Mouse (Mus musculus) ovary, adult 18-20 months (tissue): ENCODE measurements around the gene Epha5.

Source experiments
- DNase-seq: peaks from one replicate; pipeline ENCODE4 v3.0.0; 2022; ENCODE audit warnings: low spot score, mixed read lengths

Epha5 gene

GRCm38 (mm10) chr5:84313619-84314018, 103.6 kb downstream of the Epha5 start:
- DNase-seq: no peak

- no peak for DNase-seq
These were observed 118.1 kb downstream of the Epha5 start for GRCm38 (mm10) chr5:84298878-84299736.

GRCm38 (mm10) chr5:84289429-84289977, 127.7 kb downstream of the Epha5 start:
- DNase-seq: no peak

GRCm38 (mm10) chr5:84281290-84282017, 135.7 kb downstream of the Epha5 start:
- no peak for DNase-seq

- DNase-seq: no peak
These were observed 140.2 kb downstream of the Epha5 start for GRCm38 (mm10) chr5:84276996-84277395.

GRCm38 (mm10) chr5:84265407-84265806, 151.8 kb downstream of the Epha5 start:
- no peak for DNase-seq

GRCm38 (mm10) chr5:84263999-84264398, 153.2 kb downstream of the Epha5 start:
- no peak for DNase-seq

- DNase-seq: no peak
These were observed 187.2 kb downstream of the Epha5 start for GRCm38 (mm10) chr5:84229971-84230370.

GRCm38 (mm10) chr5:84208609-84209008, 208.6 kb downstream of the Epha5 start:
- DNase-seq: no peak

GRCm38 (mm10) chr5:84193348-84193747, 223.8 kb downstream of the Epha5 start:
- no peak for DNase-seq

GRCm38 (mm10) chr5:84184189-84184588, 233.0 kb downstream of the Epha5 start:
- DNase-seq: no peak

GRCm38 (mm10) chr5:84153095-84153494, 264.1 kb downstream of the Epha5 start:
- no peak for DNase-seq

GRCm38 (mm10) chr5:84142138-84142537, 275.0 kb downstream of the Epha5 start:
- no peak for DNase-seq

GRCm38 (mm10) chr5:84095947-84096346, 321.2 kb downstream of the Epha5 start:
- no peak for DNase-seq

- DNase-seq: no peak
These were observed 335.9 kb downstream of the Epha5 start for GRCm38 (mm10) chr5:84081321-84081720.

- no peak for DNase-seq
These were observed 346.2 kb downstream of the Epha5 start for GRCm38 (mm10) chr5:84070976-84071375.

GRCm38 (mm10) chr5:84053880-84054279, 363.3 kb downstream of the Epha5 start:
- DNase-seq: no peak

GRCm38 (mm10) chr5:84037250-84037963, 379.8 kb downstream of the Epha5 start:
- DNase-seq: no peak
